Mouse (Mus musculus): ENCODE data around the gene Stt3b. TPM values are rescaled to one million over a fixed set of nuclear protein-coding genes. Genes with fewer than 3 reads are reported as not detected.
"Not testable (repeated sequence)": the region's sequence is repeated elsewhere in the genome, so short reads cannot be mapped to it uniquely, and the experiment has no call there.

Stt3b gene
- total RNA-seq, 2 experiments from 2014 or later, result 133 to 140 TPM

GRCm38 (mm10) chr9:115318621-115319375 lies 8.6 kb upstream of the Stt3b start:
- DNase-seq, result no peak

GRCm38 (mm10) chr9:115317049-115317448 lies 6.8 kb upstream of the Stt3b start:
- no peak for DNase-seq

GRCm38 (mm10) chr9:115314556-115314955 lies 4.3 kb upstream of the Stt3b start:
- DNase-seq, result no peak

- DNase-seq, result no peak
Measured at GRCm38 (mm10) chr9:115313830-115314229, 3.6 kb upstream of the Stt3b start.

- peak in 1 of 2 experiments; percentile 48 for DNase-seq
Measured at GRCm38 (mm10) chr9:115311223-115311520, 951 bp upstream of the Stt3b start.

GRCm38 (mm10) chr9:115309977-115310345 lies 260 bp downstream of the Stt3b start:
- DNase-seq, result peak; percentile 87 to 89

GRCm38 (mm10) chr9:115309381-115309971 lies 745 bp downstream of the Stt3b start:
- peak; percentile 33 to 57 for DNase-seq

GRCm38 (mm10) chr9:115308941-115309380 lies 1.3 kb downstream of the Stt3b start:
- peak; percentile 17 to 35 for DNase-seq

GRCm38 (mm10) chr9:115308401-115308800 lies 1.8 kb downstream of the Stt3b start:
- no peak for DNase-seq

- peak; percentile 24 to 43 for DNase-seq
Measured at GRCm38 (mm10) chr9:115306202-115306601, 4.0 kb downstream of the Stt3b start.

GRCm38 (mm10) chr9:115304149-115304548 lies 6.1 kb downstream of the Stt3b start:
- no peak for DNase-seq

GRCm38 (mm10) chr9:115301593-115301992 lies 8.6 kb downstream of the Stt3b start:
- no peak for DNase-seq

GRCm38 (mm10) chr9:115301002-115301579 lies 9.1 kb downstream of the Stt3b start:
- no peak for DNase-seq

- DNase-seq, result no peak
Measured at GRCm38 (mm10) chr9:115296738-115297137, 13.5 kb downstream of the Stt3b start.

GRCm38 (mm10) chr9:115293920-115294594 lies 16.2 kb downstream of the Stt3b start:
- no peak for DNase-seq

GRCm38 (mm10) chr9:115287774-115288434 lies 22.3 kb downstream of the Stt3b start:
- DNase-seq, result no peak

GRCm38 (mm10) chr9:115284385-115284784 lies 25.8 kb downstream of the Stt3b start:
- no peak for DNase-seq

- DNase-seq, result no peak
Measured at GRCm38 (mm10) chr9:115283403-115283802, 26.8 kb downstream of the Stt3b start.

- no peak for DNase-seq
Measured at GRCm38 (mm10) chr9:115278641-115279040, 31.6 kb downstream of the Stt3b start.

GRCm38 (mm10) chr9:115274806-115275205 lies 35.4 kb downstream of the Stt3b start:
- DNase-seq, result no peak

GRCm38 (mm10) chr9:115273095-115273649 lies 37.0 kb downstream of the Stt3b start:
- DNase-seq, result no peak

- DNase-seq, result not testable (repeated sequence)
Measured at GRCm38 (mm10) chr9:115272451-115272850, 37.8 kb downstream of the Stt3b start.

Measured in adrenal gland, postnatal 36 days (tissue).